Mouse (Mus musculus) C2C12 (cell line): ENCODE results near the gene Slc39a8.

Experiments
- CEBPB ChIP-seq: IDR thresholded peaks from one replicate; pipeline ENCODE4 v1.6.1; 2011; ENCODE audit warnings: low read depth, mild to moderate bottlenecking, control low read depth, moderate library complexity
- CTCF ChIP-seq: IDR thresholded peaks from one replicate; pipeline ENCODE4 v1.5.1; 2011; ENCODE audit not compliant: control insufficient read depth, insufficient read depth, insufficient read length
- MAX ChIP-seq: IDR thresholded peaks from one replicate; pipeline ENCODE4 v1.6.1; 2011; ENCODE audit warnings: mild to moderate bottlenecking, control low read depth
- USF1 ChIP-seq: IDR thresholded peaks from one replicate; pipeline ENCODE4 v1.6.1; 2011; ENCODE audit warnings: low read depth, mild to moderate bottlenecking, control low read depth, moderate library complexity

DNA sequence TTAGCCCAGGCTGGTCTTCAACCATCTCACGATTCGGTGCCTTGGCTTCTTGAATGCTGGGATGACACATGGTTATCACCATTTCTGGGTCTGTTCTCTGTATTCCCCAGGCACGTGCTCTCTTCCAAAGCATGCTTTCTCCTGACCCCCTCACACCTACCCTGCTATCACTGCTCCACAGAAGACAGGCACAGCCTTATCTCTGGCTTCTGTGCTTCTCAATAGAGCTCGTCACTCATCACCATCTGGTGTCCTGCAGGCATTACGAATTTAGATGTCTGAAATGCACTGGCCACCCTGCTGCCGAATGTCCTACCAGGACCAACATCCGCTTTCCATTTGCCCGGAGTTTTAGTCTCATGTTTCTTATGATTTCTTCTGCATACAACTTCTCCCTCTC lies 18.6 kb downstream of the Slc39a8 start:
- TF ChIP-seq MAX: no peak
- TF ChIP-seq CTCF: no peak
- no peak for TF ChIP-seq USF1
- no peak for TF ChIP-seq CEBPB
